Mouse (Mus musculus) urinary bladder, postnatal 25 days (tissue): ENCODE measurements around the gene Ccser1.
"Not testable (repeated sequence)": the region's sequence is repeated elsewhere in the genome, so short reads cannot be mapped to it uniquely, and the experiment has no call there.

ENCODE experiments used
- DNase-seq: peaks from one replicate; pipeline ENCODE4 v3.0.0; 2022; ENCODE audit warnings: low spot score

Ccser1 gene

DNA sequence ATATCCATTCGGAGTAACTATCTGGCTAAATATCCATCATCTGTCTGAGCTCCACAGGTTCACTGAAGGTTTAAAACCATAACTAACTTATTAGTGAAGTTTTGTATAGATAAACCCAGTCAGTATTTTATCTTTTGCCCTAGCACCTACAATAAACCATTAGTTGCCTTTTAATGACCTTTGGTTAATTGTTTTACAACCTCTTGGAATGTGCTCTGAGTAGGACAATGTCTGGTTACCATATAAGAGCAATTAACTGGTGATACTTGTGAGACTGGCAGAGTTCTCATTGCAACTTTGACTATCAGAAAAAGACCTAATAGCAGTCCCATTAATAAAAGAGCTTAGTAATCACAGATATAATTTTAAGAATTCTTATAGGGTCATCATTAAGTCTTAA is 864.9 kb downstream of the Ccser1 start:
- not testable (repeated sequence) for DNase-seq

GRCm38 (mm10) chr6:62055276-62055675 is 875.2 kb downstream of the Ccser1 start:
- no peak for DNase-seq

DNA sequence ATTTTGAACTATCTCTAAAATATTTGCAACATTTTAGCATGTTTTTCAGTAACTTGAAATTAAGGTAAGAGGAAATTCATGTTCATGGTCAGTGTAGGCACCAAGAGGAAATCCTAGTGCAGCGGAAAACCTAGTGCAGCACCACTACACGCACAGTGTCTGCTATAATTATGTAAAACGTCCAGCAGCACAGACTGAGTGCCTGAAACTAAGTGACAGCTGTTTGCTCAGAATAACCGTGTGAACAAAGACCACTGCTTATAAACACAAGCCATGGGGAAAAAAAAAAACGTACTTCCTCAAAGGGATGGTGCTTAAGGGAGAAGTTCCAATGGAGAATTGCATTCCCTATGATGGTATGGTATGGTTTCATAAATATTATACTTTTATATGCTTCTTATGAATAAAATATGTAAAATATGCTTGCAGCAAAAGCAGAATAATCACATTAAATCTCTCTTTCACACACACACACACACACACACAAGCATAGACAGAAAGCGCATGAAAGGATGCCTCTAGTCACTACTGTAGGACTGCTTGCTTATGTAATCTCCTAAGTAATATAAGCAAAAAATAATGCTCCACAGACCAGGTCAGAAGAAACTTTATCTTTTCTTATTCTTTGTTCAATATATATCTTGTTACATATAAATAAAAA is 886.4 kb downstream of the Ccser1 start:
- DNase-seq, result no peak

DNA sequence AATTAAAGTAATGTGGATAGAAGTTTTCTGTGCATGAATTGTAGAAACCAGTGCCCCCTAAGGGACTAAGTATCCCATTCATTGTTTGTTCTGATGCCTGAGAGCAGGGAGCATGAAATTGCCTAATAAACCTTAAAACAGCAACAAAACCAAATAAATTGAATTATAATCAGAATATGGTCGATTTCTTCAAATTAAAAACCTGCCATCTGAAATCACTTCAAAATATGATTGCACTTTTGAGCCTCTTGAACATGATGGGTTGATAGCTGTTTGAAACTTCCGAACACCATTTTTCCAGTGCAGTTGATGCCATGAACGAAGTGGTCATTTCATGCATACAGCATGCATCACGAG is 886.9 kb downstream of the Ccser1 start:
- DNase-seq, result no peak

DNA sequence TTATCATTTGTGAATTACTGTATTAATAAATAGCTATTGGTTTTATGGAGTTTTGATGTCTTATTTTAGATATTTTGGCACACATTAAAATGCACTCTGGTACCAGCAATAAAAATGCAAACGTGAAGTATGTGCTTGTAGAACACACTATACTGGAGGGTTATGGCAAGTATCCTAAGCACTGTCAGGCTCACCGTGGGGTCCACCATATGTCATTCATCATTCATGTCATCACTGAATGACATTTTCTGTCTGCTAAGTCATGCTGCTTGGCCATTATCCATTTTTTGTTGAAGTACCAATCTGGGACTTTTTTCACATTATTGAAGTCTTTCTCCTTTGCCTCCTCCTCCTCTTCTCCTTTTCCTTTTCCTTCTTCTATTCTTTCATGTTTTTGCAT is 925.3 kb downstream of the Ccser1 start:
- no peak for DNase-seq

DNA sequence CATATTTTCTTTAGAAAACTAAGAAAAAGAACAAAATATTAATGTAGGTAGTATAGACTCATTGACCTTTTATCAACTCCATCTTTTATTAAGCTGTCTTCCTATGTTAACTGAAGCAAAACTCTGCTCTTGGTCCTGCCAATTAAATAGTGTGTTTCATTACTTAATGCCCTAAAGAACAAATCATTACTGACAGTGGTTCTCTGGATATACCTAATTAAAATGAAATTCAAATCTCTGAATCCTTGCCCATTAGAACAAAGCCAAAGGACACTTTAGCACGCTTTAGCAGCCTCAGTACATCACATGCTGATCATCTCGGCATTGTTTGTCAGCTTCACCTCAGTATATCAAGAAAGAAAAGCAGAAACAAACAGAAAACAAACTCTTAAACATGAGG is 952.4 kb downstream of the Ccser1 start:
- DNase-seq, result no peak

DNA sequence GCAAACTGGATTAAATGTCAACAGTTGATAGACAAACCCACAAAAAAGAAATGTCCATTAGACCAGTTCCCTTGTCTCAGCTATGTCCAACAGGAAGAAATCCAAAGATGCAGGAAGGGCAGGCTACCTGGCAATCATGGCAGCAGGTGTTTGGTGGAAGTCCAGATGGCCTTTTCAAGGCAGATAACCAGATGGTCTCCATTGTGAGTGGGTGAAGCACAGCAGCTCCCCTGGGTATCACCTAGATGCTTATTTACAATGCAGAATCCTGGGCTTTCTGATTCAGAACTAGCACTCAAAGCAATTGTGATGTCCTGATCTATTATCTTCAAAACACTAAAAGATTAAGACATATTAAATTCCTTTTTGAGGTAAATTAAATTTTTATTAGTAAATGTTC is 980.2 kb downstream of the Ccser1 start:
- no peak for DNase-seq

- DNase-seq, result no peak
These were observed 982.5 kb downstream of the Ccser1 start for GRCm38 (mm10) chr6:62162596-62162995.

DNA sequence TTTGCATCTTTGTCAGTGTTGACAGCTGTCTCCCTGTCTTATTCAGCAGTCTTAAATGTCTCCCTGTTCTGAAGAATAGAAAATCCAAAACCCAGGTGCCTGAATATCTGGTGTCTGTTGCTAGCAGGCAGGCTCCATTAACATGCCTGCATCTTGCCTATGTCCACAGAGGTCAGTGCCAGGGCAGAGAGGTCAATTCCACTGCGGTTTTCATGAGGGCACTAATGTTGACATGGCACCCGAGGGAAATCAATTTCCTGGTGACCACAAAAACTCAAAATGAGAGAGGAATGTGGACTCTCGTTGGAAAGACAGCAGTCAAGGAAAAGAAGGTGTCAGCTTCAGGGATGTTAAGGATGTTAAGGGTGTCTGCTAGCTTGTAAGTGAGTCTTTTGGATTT is 983.7 kb downstream of the Ccser1 start:
- DNase-seq, result no peak

GRCm38 (mm10) chr6:62196496-62197188 is 1016.5 kb downstream of the Ccser1 start:
- no peak for DNase-seq

- DNase-seq, result no peak
These were observed 1018.6 kb downstream of the Ccser1 start for GRCm38 (mm10) chr6:62198768-62199167.

GRCm38 (mm10) chr6:62205013-62205412 is 1024.9 kb downstream of the Ccser1 start:
- DNase-seq, result no peak

DNA sequence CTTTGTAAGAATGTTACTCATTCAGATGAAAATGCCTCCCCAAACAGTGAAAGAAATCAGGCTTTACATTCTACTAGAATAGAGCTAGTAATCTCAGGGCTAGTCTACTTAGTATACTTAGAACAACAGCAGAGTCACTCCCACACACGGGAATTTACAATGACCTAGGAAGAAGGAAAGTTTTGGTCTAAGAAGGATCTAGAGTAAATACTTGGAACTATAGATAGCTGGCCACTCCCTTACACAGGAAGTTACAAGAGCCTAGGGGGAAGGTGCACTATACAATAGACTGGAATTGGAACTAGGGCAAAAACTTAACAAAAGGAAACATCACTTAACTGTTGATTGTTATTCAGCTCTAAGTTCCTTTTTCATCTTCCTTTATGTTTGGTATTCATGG is 1041.7 kb downstream of the Ccser1 start:
- no peak for DNase-seq

DNA sequence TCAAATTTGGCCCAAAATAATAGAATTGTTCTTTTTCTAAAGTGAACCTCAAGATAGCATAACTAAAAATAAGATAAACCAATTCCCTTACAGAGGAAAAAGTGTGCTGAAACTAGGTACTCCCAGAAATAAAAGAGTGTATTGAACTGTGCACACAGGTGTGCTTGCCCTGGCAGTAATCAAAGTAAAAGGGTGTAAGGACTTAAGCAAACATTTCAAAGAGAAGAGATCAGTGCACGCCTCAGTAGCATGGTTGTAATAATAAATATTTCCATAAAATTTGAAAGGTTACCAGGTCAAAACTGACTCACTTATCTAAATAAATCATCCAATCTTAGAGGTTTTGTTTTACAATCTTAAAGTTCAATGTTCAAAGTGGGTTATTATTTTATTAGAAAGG is 1083.8 kb downstream of the Ccser1 start:
- no peak for DNase-seq

GRCm38 (mm10) chr6:62264525-62264924 is 1084.4 kb downstream of the Ccser1 start:
- no peak for DNase-seq

DNA sequence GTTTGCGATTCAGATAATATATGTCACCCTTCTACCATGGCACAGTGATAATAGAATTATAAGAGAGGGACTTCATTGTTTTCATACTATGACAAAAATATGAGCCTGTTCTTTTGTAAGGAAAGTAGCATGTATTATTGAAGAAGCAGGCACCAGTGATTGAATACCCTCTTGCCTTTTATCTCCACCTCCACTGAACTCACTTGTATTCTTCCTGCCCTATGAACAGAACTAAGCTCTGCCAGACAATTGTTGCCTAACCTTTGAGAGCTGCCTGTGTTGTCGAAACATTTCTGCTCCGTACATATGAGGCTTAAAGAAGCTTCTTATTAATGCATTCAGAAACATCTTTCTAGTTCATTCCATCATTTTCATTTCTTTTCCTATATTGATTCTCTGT is 1101.1 kb downstream of the Ccser1 start:
- DNase-seq, result no peak

GRCm38 (mm10) chr6:62301576-62302312 is 1121.6 kb downstream of the Ccser1 start:
- DNase-seq, result no peak

GRCm38 (mm10) chr6:62318627-62319026 is 1138.5 kb downstream of the Ccser1 start:
- DNase-seq, result no peak

GRCm38 (mm10) chr6:62340319-62340718 is 1160.2 kb downstream of the Ccser1 start:
- no peak for DNase-seq

GRCm38 (mm10) chr6:62367802-62368201 is 1187.7 kb downstream of the Ccser1 start:
- no peak for DNase-seq
